Mouse (Mus musculus) bone marrow macrophage, adult 2 months (primary cell): ENCODE data around the gene Csf2rb. TPM values are rescaled to one million over a fixed set of nuclear protein-coding genes. Genes with fewer than 3 reads are reported as not detected.

Experiments used
- H3K27ac ChIP-seq: 2 replicates; pipeline ENCODE4 v1.5.1; 2012; ENCODE audit warnings: low read depth, low read length; ENCODE audit not compliant: insufficient read depth
- H3K4me1 ChIP-seq: 2 replicates; pipeline ENCODE4 v1.6.1; 2012; ENCODE audit warnings: low read length; ENCODE audit not compliant: control insufficient read depth, insufficient read depth
- H3K4me3 ChIP-seq: 2 replicates; pipeline ENCODE4 v1.5.1; 2012; ENCODE audit warnings: mild to moderate bottlenecking, low read length, moderate library complexity; ENCODE audit not compliant: insufficient read depth
- CTCF ChIP-seq: IDR thresholded peaks from 2 replicates; pipeline ENCODE4 v1.5.1; 2012; ENCODE audit warnings: low read depth, mild to moderate bottlenecking, low read length, moderate library complexity
- POLR2A ChIP-seq: IDR thresholded peaks from 2 replicates; pipeline ENCODE4 v1.6.1; 2012; ENCODE audit warnings: mild to moderate bottlenecking, low read depth, low read length, borderline replicate concordance
- polyA plus RNA-seq: library from polyadenylated mRNA; stranded (reverse); fragments of >200 nt; gene quantifications from 2 replicates; pipeline ENCODE4 v1.2.4, GENCODE M21; 2012; ENCODE audit not compliant: missing spikeins, insufficient read depth, insufficient read length

Gene Csf2rb
- polyA plus RNA-seq, 1 experiment, result 193 TPM

- Histone ChIP-seq H3K27ac (no peak overlapping the region), H3K4me3 (no peak overlapping the region), H3K4me1 (peaks cover 10% of the 10 kb centered on the region; the same call in 1 of the 2 replicates)
- TF ChIP-seq CTCF (no peak), POLR2A (no peak)
These were observed 65.3 kb downstream of the Csf2rb start for GRCm38 (mm10) chr15:78390855-78391254.

GRCm38 (mm10) chr15:78395478-78395962 is 70.0 kb downstream of the Csf2rb start, which contains the start of gene Tex33:
TSS of gene Tex33 (minus strand) at chr15:78395912.
- Histone ChIP-seq H3K4me1 (peaks cover 7% of the 10 kb centered on the region), H3K27ac (no peak within 1 kb of the TSS), H3K4me3 (no peak within 1 kb of the TSS)
- no peak for TF ChIP-seq CTCF
- TF ChIP-seq POLR2A, result no peak

DNA sequence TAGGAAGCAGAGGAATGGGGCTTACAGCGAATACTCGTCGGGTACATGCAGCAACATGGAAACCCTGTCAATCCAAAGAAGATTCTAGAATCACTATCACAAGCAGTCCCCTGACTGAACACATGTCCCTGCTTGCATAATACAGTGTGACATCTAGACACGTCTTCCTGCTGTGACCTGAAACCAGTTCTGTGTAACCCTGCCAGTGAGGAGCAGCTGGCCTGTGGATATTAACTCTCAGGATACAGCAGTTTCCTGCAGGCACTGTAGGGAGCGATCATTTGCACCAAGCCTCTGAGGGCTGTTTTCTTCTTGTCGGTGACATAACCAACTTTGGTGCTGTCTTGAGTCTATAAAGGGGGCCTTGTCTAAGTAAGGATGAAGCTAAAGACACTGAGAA is 75.8 kb downstream of the Csf2rb start:
- no peak overlapping the region for H3K4me3 ChIP-seq
- TF ChIP-seq CTCF (no peak), POLR2A (no peak)
- H3K27ac ChIP-seq, result peak overlapping the region; percentile 84
- peaks cover 43% of the 10 kb centered on the region for H3K4me1 ChIP-seq

DNA sequence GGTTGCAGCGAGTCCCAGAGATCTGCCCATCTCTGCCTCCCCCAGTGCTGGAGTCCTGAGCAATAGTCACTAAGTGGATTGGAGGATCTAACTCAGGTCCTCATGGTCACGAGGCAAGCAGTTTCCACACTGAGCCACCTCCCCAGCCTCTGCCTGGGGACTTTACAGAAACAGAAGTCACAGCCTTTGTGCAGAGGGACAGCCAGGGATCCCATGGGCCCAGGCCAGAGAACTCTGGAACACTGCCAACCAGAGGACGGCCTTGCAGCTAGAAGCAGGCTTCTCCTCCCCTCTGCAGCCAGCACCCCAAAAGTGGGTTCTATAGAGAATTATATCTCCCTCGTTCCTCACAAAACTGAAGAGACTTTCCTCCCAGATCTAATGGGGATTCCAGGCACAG is 76.4 kb downstream of the Csf2rb start:
- H3K4me1 ChIP-seq, result peaks cover 43% of the 10 kb centered on the region
- H3K27ac ChIP-seq, result peak overlapping the region; percentile 84
- H3K4me3 ChIP-seq, result no peak overlapping the region
- no peak for TF ChIP-seq CTCF
- TF ChIP-seq POLR2A, result no peak

DNA sequence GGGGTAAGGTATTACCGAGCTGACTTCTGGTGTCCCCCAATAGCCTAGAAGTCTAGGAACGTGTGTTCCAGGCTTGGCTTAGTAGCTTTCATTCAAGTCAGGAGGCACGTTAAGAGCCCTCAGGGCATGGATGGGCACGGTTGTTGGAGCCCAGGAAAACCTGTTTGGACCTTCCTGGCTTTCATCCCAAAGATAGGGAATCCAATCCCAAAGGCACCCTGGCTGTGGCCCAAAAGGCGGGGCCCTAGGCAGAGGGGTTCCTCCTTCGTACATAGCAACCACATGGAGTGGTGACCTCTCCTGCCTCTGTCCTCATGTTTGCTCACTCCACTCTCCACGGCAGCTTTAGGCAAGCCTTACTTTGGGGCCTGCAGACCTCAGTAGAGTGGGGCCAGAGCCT is 76.9 kb downstream of the Csf2rb start:
- TF ChIP-seq CTCF (no peak), POLR2A (no peak)
- H3K27ac ChIP-seq, result peak overlapping the region; percentile 84
- H3K4me3 ChIP-seq, result no peak overlapping the region
- H3K4me1 ChIP-seq, result peaks cover 47% of the 10 kb centered on the region

DNA sequence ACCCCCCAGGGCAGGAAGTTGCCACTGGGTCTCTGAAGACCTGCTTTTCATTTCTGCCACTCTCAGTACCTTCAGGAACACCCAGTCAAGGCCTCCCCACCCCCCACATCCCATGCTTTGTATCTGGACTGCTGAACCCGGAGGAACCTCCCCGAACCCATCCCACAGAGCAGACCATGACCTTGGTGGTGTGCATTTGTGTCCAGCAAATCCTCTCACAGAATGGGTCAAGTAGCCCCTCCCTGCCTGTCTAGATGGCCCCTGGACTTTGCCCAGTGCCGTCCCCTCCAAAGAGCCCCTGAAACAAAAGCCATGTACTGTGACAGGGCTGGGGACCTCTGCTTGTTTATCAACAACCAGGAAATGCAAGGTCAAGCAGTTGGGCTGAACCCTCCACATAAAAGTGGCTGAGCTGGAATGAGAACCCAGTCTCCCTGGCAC is 77.8 kb downstream of the Csf2rb start:
- no peak overlapping the region for H3K4me3 ChIP-seq
- TF ChIP-seq POLR2A (no peak), CTCF (no peak)
- H3K27ac ChIP-seq, result no peak overlapping the region
- peaks cover 55% of the 10 kb centered on the region for H3K4me1 ChIP-seq

Other genes starting within 250 kb of the Csf2rb start
- gene Cacng2, start 205.7 kb upstream of the Csf2rb start, polyA plus RNA-seq, result not detected in 2 replicates
- gene Ift27, start 151.6 kb upstream of the Csf2rb start, polyA plus RNA-seq, result 19.2 and 19.8 TPM in 2 replicates
- 0.83 TPM in 1 of 2 replicates, not detected in the other for gene Pvalb, start 119.4 kb upstream of the Csf2rb start, polyA plus RNA-seq
- gene Ncf4, start 81.0 kb upstream of the Csf2rb start, polyA plus RNA-seq, result 350 and 424 TPM in 2 replicates
- 66.8 and 71.4 TPM in 2 replicates for gene Csf2rb2, start 20.0 kb upstream of the Csf2rb start, polyA plus RNA-seq
- not detected in 2 replicates for gene Tex33, start 70.2 kb downstream of the Csf2rb start, polyA plus RNA-seq
- 1.4 and 2.1 TPM in 2 replicates for gene Tst, start 80.2 kb downstream of the Csf2rb start, polyA plus RNA-seq
- gene Mpst, start 80.7 kb downstream of the Csf2rb start, polyA plus RNA-seq, result 19.2 and 21.6 TPM in 2 replicates
- gene Kctd17, start 102.8 kb downstream of the Csf2rb start, polyA plus RNA-seq, result 4.8 and 5.3 TPM in 2 replicates
- gene Tmprss6, start 142.9 kb downstream of the Csf2rb start, polyA plus RNA-seq, result not detected in 2 replicates
- not detected in 2 replicates for gene Il2rb, start 169.5 kb downstream of the Csf2rb start, polyA plus RNA-seq
- gene C1qtnf6, start 205.7 kb downstream of the Csf2rb start, polyA plus RNA-seq, result 1.9 and 2.2 TPM in 2 replicates
- not detected in 2 replicates for gene Sstr3, start 218.9 kb downstream of the Csf2rb start, polyA plus RNA-seq
- 440 and 552 TPM in 2 replicates for gene Rac2, start 247.0 kb downstream of the Csf2rb start, polyA plus RNA-seq